Mouse (Mus musculus): ENCODE data around the gene Brox.
"Not testable (repeated sequence)": the region's sequence is repeated elsewhere in the genome, so short reads cannot be mapped to it uniquely, and the experiment has no call there.

Brox gene

GRCm38 (mm10) chr1:183296877-183297383 lies at the start of gene Brox:
TSS of gene Brox (minus strand) at chr1:183297269.
- peak; percentile 95 for DNase-seq

DNA sequence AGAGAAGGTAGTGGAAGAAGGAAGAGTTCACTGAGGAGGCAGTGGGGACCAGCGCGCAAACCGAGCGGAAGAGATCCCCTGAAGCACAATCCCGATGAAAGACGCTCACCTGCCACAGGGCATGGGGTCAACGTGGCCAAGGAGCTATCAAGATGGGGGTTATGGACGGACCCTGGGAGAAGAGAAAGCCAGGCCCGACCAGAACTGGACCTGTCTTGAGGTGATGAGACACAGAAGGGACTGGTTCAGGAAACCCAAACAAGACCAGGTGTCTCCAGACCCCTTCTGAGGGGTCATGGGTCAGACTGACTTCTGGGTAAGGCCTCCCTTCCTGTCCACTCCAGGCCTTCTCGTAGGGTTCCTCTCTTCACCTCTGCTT lies 48.7 kb upstream of the Brox start:
- no peak for DNase-seq

GRCm38 (mm10) chr1:183344886-183345816 lies 48.1 kb upstream of the Brox start:
- DNase-seq = peak; percentile 90

DNA sequence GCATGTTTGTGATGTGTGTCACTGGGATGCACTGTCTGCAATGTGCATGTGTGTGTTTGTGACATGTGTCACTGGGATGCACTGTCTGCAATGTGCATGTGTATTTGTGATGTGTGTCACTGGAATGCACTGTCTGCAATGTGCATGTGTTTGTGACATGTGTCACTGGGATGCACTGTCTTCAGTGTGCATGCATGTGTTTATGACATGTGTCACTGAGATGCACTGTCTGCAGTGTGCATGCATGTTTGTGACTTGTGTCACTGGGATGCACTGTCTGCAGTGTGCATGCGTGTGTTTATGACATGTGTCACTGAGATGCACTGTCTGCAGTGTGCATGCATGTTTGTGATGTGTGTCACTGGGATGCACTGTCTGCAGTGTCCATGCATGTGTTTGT lies 45.8 kb upstream of the Brox start:
- not testable (repeated sequence) for DNase-seq

DNA sequence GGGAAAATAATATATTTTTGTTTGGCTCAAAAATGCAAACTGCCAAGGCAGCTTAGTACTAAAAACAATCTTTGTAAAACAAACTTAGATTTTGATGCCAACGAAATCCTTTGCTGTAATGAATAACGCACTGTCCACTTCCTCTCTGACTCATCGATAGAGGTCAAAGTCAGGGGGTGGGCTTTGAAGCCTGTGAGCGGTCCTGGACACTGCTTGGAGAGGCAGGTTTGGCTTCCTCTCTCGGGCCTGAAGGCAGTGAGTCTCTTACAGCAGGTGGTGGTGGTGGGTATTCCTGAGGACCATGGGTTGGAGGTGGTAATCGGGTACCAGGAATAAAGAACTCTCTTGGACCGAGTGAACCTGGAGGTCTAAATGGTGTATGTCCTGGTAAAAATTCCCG lies 30.1 kb upstream of the Brox start:
- DNase-seq = no peak

GRCm38 (mm10) chr1:183324433-183324832 lies 27.4 kb upstream of the Brox start:
- no peak for DNase-seq

DNA sequence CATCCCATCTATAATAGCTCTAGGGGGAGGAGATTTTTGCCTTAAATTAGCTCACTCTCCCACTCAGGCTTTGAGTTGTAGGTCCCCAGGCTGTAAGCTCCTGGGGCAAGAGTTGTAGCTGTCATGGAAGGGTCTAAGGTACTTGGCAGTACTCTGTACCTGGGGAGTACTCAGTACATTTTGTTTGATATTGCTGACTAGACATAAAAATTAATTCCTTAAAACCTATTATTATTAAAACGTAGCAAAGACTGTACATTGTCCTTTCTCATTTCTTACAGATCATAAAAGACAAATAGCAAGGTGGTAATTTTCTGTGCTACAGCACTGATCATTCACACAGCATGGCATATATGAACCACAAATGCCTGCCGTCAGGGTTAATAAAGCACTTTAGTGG lies 26.9 kb upstream of the Brox start:
- DNase-seq = no peak

GRCm38 (mm10) chr1:183322496-183322895 lies 25.4 kb upstream of the Brox start:
- DNase-seq = not testable (repeated sequence)

- DNase-seq = no peak
Measured at GRCm38 (mm10) chr1:183320708-183321107, 23.6 kb upstream of the Brox start.

- no peak for DNase-seq
Measured at GRCm38 (mm10) chr1:183315783-183316182, 18.7 kb upstream of the Brox start.

DNA sequence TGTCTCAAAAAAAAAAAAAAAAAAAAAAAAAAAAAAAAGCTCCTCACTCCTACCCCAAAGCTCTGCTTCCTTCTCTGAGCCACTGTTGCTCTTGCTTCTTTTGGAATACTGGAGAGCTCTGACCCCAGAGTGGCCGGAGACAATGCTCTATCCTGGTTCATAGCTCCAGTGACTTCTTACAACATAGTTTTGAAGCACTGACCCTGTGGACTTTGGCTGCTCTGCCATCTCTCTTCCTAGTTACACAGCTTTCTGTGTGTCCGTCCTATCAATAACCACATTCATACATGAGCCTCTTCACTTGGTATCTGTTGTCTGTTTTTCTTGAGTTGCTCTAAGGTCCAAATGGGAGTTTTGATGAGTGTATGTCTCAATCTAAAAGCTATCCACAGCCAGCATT lies 15.0 kb upstream of the Brox start:
- DNase-seq = no peak

- DNase-seq = not testable (repeated sequence)
Measured at GRCm38 (mm10) chr1:183309601-183310000, 12.5 kb upstream of the Brox start.

DNA sequence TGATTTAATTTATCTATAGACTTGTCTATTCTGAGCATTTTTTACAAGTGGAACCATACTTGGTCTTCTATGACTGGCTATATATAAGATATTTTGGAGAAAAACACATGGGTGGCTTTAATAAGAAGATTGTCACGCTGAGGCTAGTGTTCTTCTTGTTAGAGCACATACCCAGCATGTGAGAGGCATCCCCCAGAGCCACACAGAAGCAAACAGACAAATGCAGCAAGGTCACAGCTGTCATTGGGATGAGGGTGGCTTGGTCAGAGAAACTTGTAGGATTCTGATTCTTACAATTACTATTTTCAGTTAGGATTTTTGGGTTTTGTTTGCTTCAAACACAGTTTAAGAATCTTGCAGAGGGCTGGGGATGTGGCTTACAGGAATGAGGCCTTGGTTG lies 11.4 kb upstream of the Brox start:
- no peak for DNase-seq

- DNase-seq = no peak
Measured at GRCm38 (mm10) chr1:183307555-183307954, 10.5 kb upstream of the Brox start.

GRCm38 (mm10) chr1:183299161-183299560 lies 2.1 kb upstream of the Brox start:
- DNase-seq = peak; percentile 95

DNA sequence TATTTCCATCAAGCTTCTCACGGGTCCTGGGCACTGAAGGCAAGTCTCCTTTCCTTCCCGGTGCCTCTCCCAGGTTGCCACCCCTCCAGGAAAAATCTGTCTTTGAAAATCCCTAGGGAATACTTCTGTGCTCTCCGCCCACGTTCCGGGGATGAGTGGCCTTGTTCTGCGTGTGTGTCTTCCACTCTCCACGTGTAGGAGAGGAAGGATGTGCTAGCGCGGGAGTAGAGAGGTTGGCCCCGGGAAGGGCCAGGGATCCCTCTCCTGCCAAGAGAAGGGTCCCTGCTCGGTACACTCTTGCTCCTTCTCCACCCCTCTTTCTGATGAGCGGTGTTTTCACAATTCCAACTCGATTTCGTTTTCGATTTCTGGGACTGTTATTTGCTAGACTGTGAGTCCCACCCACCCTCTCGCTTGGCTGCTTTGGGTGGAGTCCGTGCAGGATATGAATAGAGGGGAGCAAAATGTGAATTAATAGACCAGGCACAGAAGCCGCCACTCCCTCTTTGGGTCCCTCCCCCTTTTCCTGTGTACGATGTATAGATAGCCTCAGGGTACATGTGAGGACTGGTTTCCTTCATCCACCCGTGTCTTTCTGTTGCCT lies 919 bp upstream of the Brox start:
- DNase-seq = peak; percentile 59

DNA sequence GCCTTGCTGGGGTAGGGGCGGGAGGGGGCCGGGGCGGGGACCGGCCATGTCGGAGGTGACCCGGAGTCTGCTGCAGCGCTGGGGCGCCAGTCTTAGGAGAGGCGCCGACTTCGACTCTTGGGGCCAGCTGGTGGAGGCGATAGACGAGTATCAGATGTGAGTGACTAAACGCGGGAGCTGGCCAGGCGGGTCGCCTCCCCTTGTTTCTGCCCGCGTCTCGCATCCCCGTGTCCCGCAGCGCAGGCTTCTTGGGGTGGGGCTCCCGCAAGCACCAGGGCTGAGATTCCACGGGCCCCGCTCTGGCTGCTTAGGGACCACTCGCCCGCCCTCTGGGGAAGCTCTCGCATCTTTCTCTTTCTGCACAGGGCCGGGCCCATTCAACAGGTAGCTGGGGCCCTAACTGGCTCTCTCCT lies 410 bp upstream of the Brox start:
- peak; percentile 46 for DNase-seq

DNA sequence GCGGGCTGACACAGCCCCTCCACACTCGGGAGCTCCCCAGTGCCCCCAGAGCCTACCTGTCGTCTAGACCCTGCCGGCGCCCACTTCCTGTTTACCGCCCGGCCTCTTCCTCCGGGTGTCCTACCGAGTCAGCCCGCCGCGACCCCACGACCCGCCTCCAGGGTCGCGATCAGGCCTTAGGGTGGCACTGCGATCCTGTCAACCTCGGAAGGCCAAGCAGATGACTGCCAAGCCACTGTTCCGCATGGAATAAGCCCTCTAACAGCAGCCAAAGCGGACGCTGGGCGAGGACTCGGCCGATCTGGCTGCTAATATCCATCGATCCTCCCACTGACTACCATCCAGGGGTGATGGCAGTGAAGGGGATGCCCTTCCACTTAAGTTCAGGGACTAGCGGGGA lies 604 bp downstream of the Brox start, which contains the start of gene Aida:
TSS of gene Aida (plus strand) at position 126 of the 400 bp plus-strand sequence.
- peak; percentile 42 for DNase-seq

DNA sequence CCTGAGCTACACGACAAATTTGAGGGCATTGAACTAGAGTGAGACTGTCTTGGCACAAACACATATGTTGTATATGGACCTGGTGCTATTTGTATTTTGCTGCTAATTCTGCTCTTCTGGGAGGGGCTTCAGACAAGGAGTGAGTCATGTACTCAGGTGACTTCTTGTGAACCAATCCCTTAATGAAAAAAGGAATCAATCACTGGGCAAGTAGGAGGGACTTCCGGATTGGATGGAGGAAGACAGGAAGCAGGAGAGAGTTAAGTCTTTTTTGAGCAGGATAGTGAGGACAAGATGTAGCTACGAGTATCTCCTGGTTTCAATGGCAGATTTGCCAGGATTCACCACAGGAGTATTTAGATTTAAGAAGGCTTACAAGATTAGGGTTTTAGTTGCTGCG lies 7.5 kb downstream of the Brox start:
- DNase-seq = no peak

GRCm38 (mm10) chr1:183288351-183288750 lies 8.7 kb downstream of the Brox start:
- DNase-seq = no peak

GRCm38 (mm10) chr1:183275763-183276162 lies 21.3 kb downstream of the Brox start:
- no peak for DNase-seq

DNA sequence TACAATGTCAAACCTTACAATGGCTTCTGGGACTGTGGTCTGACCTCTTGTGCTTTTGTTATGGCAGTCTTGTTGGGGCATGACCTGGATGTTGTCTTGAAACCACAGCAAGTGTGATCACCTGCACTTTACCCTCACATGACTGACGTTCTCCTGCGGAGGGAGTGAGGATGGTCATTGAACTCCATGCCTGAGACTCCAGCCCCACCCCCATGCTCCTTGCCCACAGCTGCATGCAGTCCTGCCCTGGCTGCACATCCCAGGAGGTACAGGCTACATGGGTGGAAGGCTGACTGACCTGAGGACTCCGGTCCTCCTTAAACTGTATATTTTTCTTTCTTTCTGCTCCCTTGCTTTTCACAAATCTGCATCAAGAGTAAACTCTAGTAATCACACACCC lies 22.7 kb downstream of the Brox start:
- DNase-seq = no peak

DNA sequence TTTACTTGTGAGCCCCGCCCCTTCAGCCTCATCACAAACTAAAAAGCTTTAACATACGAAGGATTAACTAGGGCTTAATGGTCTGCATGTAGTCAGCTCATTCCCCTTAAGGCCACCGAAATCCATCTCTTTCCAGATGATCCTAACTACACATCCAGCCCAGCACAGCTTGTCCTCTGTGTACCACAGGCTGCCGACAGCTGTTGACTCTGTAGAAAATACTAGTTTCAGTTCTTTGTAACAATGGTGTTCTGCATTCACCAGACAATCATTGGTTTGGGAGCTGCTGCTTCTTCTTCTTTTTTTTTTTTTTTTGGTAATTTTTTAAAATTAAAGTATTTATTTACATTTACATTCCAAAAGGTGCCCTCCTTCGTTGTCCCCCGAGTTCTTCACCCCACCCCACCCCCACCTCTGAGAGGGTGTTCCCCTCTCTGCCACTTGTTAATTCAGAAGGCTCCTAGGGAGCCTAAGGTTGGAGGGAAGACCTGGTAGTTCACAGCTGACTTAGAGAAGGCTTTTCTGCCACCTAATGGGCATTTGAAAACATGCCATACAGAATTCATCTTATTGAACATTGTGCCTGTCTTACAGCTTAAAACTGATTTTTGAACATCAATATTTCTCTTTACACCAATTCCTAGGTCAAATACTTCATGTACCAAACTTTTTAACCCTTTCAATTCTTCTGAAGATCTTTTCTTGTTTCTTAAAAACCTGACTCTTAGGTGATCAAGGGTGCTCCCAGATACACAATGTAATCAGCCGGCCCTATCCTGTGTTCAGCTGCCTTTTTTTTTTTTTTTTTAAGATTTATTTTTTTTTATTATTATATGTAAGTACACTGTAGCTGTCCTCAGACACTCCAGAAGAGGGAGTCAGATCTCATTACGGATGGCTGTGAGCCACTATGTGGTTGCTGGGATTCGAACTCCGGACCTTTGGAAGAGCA lies 23.9 kb downstream of the Brox start:
- no peak for DNase-seq
